Mouse (Mus musculus): ENCODE measurements around the gene Ptprm. TPM values are rescaled to one million over a fixed set of nuclear protein-coding genes. Genes with fewer than 3 reads are reported as not detected.

The Ptprm gene
- polyA plus RNA-seq, 1 experiment from 2014 or later, result 12.6 TPM

- Histone ChIP-seq H3K9me3 (no peaks in the 10 kb centered on the region), H3K4me2 (no peak overlapping the region), H3K9ac (replicated peaks) (no peak overlapping the region), H3K36me3 (no peaks in the 10 kb centered on the region), H3K4me3 (replicated peaks) (no peak overlapping the region), H3K27me3 (peaks cover 10% of the 10 kb centered on the region), H3K27ac (no peak overlapping the region), H3K4me1 (replicated peaks) (peaks cover 13% of the 10 kb centered on the region)
- ATAC-seq (ENCODE audit: insufficient number of reproducible peaks, insufficient read depth, low FRiP score, low TSS enrichment, low read depth), result no peak
- WGBS, result 73% methylated on average over 14 of the region's 14 CpGs
Observed at GRCm38 (mm10) chr17:66769365-66770363, 584.6 kb downstream of the Ptprm start.

GRCm38 (mm10) chr17:66768689-66769275, 585.5 kb downstream of the Ptprm start:
- H3K27ac ChIP-seq, result no peak overlapping the region
- no peak overlapping the region for H3K9ac ChIP-seq (replicated peaks)
- no peaks in the 10 kb centered on the region for H3K9me3 ChIP-seq
- peaks cover 10% of the 10 kb centered on the region for H3K27me3 ChIP-seq
- peaks cover 13% of the 10 kb centered on the region for H3K4me1 ChIP-seq (replicated peaks)
- no peak overlapping the region for H3K4me3 ChIP-seq (replicated peaks)
- ATAC-seq (ENCODE audit: insufficient number of reproducible peaks, insufficient read depth, low FRiP score, low TSS enrichment, low read depth), result peak; percentile 73
- WGBS, result 51% methylated on average over 11 of the region's 11 CpGs
- peak overlapping the region; percentile 13; the same call in 1 of the 2 replicates for H3K4me2 ChIP-seq
- no peaks in the 10 kb centered on the region for H3K36me3 ChIP-seq

- ATAC-seq (ENCODE audit: insufficient number of reproducible peaks, insufficient read depth, low FRiP score, low TSS enrichment, low read depth), result no peak
- H3K27me3 ChIP-seq, result peaks cover 25% of the 10 kb centered on the region
- 79% methylated on average over 6 of the region's 6 CpGs for WGBS
Observed at GRCm38 (mm10) chr17:66766166-66766565, 588.1 kb downstream of the Ptprm start.

GRCm38 (mm10) chr17:66764435-66764834, 589.8 kb downstream of the Ptprm start:
- no peak for ATAC-seq (ENCODE audit: insufficient number of reproducible peaks, insufficient read depth, low FRiP score, low TSS enrichment, low read depth)
- WGBS, result 75% methylated on average over 2 of the region's 2 CpGs
- Histone ChIP-seq H3K36me3 (0 out of 2 replicates have a peak, but pooled peaks cover 3% of the 10 kb centered on the region), H3K27ac (no peak overlapping the region), H3K27me3 (peaks cover 41% of the 10 kb centered on the region), H3K9ac (replicated peaks) (no peak overlapping the region), H3K4me3 (replicated peaks) (no peak overlapping the region), H3K4me2 (no peak overlapping the region), H3K4me1 (replicated peaks) (peaks cover 22% of the 10 kb centered on the region), H3K9me3 (0 out of 2 replicates have a peak, but pooled peaks cover 5% of the 10 kb centered on the region)

More at GRCm38 (mm10) chr17:66766166-66766565, 588.1 kb downstream of the Ptprm start:
- Histone ChIP-seq H3K9ac (replicated peaks) (no peak overlapping the region), H3K36me3 (no peaks in the 10 kb centered on the region), H3K4me3 (replicated peaks) (no peak overlapping the region), H3K4me1 (replicated peaks) (peaks cover 24% of the 10 kb centered on the region), H3K4me2 (no peak overlapping the region), H3K27ac (no peak overlapping the region), H3K9me3 (no peaks in the 10 kb centered on the region)

- Histone ChIP-seq H3K4me1 (replicated peaks) (peaks cover 12% of the 10 kb centered on the region), H3K4me3 (replicated peaks) (no peak overlapping the region), H3K9me3 (0 out of 2 replicates have a peak, but pooled peaks cover 5% of the 10 kb centered on the region), H3K4me2 (no peak overlapping the region), H3K27ac (no peak overlapping the region), H3K9ac (replicated peaks) (no peak overlapping the region), H3K36me3 (0 out of 2 replicates have a peak, but pooled peaks cover 3% of the 10 kb centered on the region), H3K27me3 (peaks cover 53% of the 10 kb centered on the region)
- 85% methylated on average over 10 of the region's 10 CpGs for WGBS
- no peak for ATAC-seq (ENCODE audit: insufficient number of reproducible peaks, insufficient read depth, low FRiP score, low TSS enrichment, low read depth)
Observed at GRCm38 (mm10) chr17:66762716-66763115, 591.5 kb downstream of the Ptprm start.

GRCm38 (mm10) chr17:66761326-66762296, 592.6 kb downstream of the Ptprm start:
- Histone ChIP-seq H3K9me3 (0 out of 2 replicates have a peak, but pooled peaks cover 5% of the 10 kb centered on the region), H3K27me3 (peaks cover 53% of the 10 kb centered on the region), H3K9ac (replicated peaks) (no peak overlapping the region), H3K4me1 (replicated peaks) (peaks cover 15% of the 10 kb centered on the region), H3K36me3 (0 out of 2 replicates have a peak, but pooled peaks cover 3% of the 10 kb centered on the region), H3K4me2 (peak overlapping the region; percentile 30), H3K27ac (no peak overlapping the region), H3K4me3 (replicated peaks) (no peak overlapping the region)
- 40% methylated on average over 26 of the region's 26 CpGs for WGBS
- no peak for ATAC-seq (ENCODE audit: insufficient number of reproducible peaks, insufficient read depth, low FRiP score, low TSS enrichment, low read depth)

GRCm38 (mm10) chr17:66757025-66757511, 597.2 kb downstream of the Ptprm start:
- WGBS, result 21% methylated on average over 10 of the region's 10 CpGs
- no peak overlapping the region for H3K27ac ChIP-seq

GRCm38 (mm10) chr17:66756500-66756899, 597.8 kb downstream of the Ptprm start:
- Histone ChIP-seq H3K4me3 (replicated peaks) (no peak overlapping the region), H3K9ac (replicated peaks) (no peak overlapping the region), H3K27me3 (peaks cover 70% of the 10 kb centered on the region), H3K36me3 (0 out of 2 replicates have a peak, but pooled peaks cover 3% of the 10 kb centered on the region), H3K27ac (no peak overlapping the region), H3K4me2 (peak overlapping the region; percentile 47), H3K4me1 (replicated peaks) (peaks cover 12% of the 10 kb centered on the region), H3K9me3 (0 out of 2 replicates have a peak, but pooled peaks cover 5% of the 10 kb centered on the region)
- 44% methylated on average over 9 of the region's 9 CpGs for WGBS
- no peak for ATAC-seq (ENCODE audit: insufficient number of reproducible peaks, insufficient read depth, low FRiP score, low TSS enrichment, low read depth)

More at GRCm38 (mm10) chr17:66757025-66757511, 597.2 kb downstream of the Ptprm start:
- Histone ChIP-seq H3K9me3 (0 out of 2 replicates have a peak, but pooled peaks cover 5% of the 10 kb centered on the region), H3K4me1 (replicated peaks) (peaks cover 18% of the 10 kb centered on the region), H3K36me3 (0 out of 2 replicates have a peak, but pooled peaks cover 3% of the 10 kb centered on the region), H3K4me2 (peak overlapping the region; percentile 47), H3K27me3 (peaks cover 67% of the 10 kb centered on the region), H3K4me3 (replicated peaks) (peak overlapping the region; percentile 16), H3K9ac (replicated peaks) (0 out of 2 replicates have a peak overlapping the region, but pooled peaks have one; percentile 12)
- ATAC-seq (ENCODE audit: insufficient number of reproducible peaks, insufficient read depth, low FRiP score, low TSS enrichment, low read depth), result no peak

- no peak overlapping the region for H3K27ac ChIP-seq
- no peak; the same call in 1 of the 2 replicates for ATAC-seq (ENCODE audit: insufficient number of reproducible peaks, insufficient read depth, low FRiP score, low TSS enrichment, low read depth)
- 6% methylated on average over 3 of the region's 3 CpGs for whole genome bisulfite sequencing
Observed at GRCm38 (mm10) chr17:66755191-66755654, 599.0 kb downstream of the Ptprm start.

More at GRCm38 (mm10) chr17:66755191-66755654, 599.0 kb downstream of the Ptprm start:
- Histone ChIP-seq H3K9me3 (no peaks in the 10 kb centered on the region), H3K4me3 (replicated peaks) (no peak overlapping the region), H3K4me1 (replicated peaks) (peaks cover 8% of the 10 kb centered on the region), H3K27me3 (peaks cover 62% of the 10 kb centered on the region), H3K36me3 (no peaks in the 10 kb centered on the region), H3K9ac (replicated peaks) (no peak overlapping the region), H3K4me2 (no peak overlapping the region)

Measured in limb, embryonic 12.5 days (tissue).